Mouse (Mus musculus): ENCODE results near the gene Ulk1.
"Not testable (repeated sequence)": the region's sequence is repeated elsewhere in the genome, so short reads cannot be mapped to it uniquely, and the experiment has no call there.

Gene Ulk1

DNA sequence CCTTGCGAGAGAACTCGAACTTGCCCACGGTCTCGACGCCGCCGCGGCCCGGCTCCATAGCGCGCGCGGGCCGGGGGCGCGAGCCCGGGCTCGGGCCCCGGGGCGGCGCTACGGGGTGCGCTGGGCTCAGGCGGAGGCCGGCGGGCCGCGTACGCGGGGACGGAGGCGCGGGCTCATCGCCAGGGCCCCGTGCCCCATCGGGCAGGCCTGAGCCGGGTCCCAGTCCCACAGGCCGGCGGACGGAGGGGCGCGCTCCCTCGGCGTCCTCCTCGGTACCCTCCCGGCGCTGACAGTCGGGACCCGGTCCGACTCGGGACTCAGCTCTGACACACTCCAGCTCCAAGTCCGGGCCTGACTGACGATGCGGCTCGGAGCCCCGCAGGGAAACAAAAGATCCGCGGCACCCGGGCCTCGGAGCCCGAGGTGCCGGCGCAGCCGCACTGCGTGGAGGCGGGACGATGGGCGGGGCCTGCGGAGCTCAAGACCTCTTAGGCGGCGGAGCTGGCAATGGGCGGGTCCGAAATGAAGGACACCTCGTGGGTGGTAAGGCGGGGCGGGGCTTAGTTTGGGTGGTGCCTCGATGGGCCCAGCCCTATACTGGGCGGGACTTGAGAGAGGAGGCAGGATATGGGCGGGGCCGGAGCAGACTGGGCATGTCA is at the start of gene Ulk1:
Gene Ulk1 (minus strand): TSS at position 431 of the 659 bp plus-strand sequence.
- peak; percentile 100 for DNase-seq

DNA sequence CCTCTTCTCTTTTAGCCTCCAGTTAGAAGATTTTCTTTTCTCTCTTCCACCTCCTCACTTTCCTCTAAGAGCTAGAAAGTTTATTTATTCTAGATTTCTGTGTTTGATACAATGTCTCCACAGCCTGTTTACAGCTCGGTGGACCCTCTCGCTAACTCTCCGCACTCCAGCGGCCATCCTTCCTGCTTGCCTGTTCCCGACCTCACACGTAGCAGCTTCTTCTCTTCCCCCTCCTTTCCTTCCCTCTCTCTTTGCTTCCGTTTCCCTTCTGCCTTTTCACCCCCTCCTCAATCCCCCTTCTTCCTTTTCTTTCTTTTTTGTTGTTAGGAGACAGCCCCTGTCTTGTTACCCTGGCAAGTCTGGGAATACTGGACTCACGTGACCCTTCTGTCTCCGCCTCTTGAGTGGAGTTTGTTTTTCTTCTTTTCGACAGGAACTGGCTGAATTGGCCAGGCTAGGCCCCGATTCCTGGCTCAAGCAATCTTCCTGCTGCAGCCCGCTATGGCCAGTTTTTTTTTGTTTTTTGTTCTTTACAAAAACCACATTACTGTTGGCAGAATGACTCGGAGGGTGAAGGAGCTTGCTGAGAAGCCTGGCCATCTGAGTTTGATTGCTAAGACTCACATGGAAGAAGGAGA is 49.2 kb upstream of the Ulk1 start:
- DNase-seq: peak; percentile 80 to 86

DNA sequence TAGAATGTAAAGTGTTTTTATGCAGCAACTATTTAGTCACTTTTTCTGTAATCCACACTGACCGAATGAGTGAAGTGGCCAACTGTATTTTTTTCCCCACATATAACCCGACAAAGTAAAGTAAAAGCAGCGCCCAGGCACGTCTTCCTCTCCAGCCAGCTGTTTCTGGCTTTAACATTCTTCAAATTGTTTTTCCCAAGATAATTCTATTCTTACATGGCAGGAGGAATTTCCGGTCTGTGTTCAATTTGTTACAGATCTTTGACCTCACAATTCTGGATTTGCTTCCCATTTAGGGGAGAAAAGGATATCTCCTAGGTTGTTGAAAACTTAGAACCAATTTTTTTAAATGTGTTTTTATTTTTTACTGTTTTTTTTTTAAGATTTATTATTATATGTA is 47.2 kb upstream of the Ulk1 start:
- DNase-seq: peak; percentile 31 to 40

DNA sequence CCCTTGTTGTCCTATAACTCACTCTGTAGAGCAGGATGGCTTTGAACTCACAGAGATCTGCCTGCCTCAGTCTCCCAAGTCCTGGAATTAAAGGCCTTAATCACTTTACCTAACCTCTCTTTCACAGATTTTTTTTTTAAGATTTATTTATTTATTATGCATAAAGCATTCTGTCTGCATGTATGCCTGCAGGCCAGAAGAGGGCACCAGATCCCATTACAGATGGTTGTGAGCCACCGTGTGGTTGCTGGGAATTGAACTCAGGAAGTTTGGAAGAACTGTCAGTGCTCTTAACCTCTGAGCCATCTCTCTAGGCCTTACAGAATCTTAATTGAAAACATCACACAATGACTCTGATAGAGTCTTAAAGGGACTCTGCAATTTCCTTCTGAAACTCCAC is 43.1 kb upstream of the Ulk1 start:
- DNase-seq: no peak

DNA sequence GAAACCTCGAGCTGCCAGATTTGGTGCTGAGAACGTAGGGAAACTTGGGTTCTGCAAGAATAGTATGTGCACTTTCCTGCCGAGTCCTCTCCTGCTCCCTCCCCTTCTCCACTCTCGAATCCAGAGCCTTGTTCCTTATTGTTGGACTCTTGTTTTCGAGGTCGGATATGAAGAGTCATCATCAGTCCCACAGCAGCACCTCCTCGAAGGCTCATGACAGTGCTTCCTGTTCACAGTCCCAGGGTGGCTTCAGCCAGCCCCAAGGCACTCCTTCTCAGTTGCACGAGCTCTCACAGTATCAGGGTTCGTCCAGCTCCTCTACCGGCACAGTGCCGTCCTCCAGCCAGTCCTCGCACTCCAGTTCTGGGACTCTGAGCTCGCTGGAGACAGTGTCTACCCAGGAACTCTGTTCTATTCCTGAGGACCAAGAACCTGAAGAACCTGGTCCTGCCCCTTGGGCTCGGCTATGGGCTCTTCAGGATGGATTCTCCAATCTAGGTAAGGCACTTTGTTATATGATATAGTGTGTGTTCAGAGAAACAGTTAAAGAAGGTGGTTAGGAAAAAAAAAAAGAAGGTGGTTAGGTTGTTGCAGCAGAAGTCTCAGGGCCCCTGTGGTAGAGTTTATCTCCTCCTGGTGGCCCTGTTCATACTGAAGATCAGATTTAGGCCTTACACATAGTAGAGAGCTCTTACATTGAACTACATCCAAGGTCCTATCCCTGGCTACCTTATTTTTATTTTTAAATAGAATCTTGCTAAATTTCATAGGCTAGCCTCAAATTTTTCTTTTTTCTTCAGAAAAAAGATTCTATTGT is 31.4 kb upstream of the Ulk1 start:
- DNase-seq: no peak

DNA sequence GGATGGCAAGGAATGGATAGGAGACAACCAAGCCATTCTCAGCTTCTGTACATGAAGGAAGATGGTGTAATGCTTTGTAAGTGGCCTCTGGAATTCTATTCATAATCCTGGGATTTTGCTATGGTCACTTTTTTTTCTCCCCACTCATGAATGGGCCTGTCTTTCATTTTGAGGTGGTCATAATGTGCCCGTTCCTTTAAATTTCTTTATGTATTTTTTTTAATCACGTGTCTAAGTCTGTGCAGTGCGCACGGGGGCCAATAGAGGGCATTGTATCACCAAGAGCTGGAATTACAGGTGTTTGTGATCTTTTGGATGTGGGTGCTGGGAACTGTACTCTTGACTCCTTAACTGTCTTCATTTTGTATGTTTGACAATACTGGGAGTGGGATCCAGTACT is 30.6 kb upstream of the Ulk1 start:
- DNase-seq: peak; percentile 31 to 77

DNA sequence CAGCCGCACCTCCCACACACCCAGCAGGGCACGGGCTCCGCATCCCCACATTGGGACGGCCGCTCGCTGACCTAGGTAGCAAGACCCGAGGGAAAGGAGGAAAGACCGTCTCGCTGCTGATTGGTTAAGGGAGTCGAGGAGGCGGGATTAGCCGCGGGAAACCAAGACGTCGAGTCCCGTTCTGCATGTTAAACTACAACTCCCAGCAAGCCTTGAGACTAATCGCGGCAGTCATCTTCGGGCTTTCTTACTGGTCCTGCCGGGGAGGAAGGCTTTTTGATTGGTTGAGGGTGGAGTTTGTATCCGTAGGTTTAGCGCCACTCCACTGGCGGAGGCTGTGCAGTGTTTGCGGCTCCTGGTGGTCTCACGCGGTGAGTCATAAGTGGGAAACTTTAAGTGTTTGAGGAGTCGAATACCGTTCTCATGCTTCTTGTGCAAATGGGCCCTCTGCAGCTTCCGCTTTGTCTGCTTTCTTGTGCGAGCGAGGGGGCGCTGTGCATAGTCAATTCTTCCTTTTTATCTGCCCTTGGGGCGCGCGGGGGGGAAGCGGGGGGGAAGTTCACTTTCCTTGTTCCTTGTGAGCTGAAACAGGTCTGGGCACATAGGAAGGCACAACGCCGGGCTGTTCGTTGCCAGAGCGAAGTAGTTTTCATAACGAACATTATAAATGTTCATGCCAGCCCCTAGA is 29.9 kb upstream of the Ulk1 start, which contains the start of the genes Hscb and Chek2:
Gene Hscb (minus strand): TSS at position 100 of the 688 bp plus-strand sequence.
Gene Chek2 (plus strand): TSS at position 302 of the 688 bp plus-strand sequence.
- DNase-seq: peak; percentile 98 to 99

DNA sequence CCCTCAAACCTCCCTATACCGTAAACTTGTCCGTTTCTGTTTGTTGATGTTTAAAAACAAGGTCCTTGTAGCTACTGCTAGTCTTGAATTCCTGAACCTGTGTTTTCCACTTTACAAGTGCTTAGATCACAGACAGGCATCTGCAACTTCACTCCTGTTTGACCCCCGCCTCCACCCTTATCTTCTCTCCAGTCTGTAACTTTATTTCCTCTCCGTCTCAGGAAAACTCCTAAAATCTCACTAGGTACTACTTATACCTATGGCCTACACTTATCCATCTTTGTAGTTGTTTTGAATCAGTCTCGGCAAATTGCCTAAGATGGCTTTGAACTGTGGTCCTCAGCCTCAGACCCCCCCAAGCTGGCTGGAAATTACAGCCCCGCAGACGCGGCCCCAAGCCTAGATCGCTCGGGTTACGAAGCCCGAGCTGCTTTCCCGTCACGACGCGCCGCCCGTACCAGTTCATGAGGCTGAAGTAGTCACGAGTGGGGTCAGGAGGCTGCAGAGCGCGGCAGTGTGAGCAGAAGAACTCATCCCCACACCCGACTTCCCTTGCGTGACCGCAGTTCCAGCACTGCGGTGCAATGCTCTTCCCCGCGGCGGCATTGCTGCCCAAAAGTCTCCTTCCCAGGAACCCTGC is 29.3 kb upstream of the Ulk1 start:
- DNase-seq: no peak

DNA sequence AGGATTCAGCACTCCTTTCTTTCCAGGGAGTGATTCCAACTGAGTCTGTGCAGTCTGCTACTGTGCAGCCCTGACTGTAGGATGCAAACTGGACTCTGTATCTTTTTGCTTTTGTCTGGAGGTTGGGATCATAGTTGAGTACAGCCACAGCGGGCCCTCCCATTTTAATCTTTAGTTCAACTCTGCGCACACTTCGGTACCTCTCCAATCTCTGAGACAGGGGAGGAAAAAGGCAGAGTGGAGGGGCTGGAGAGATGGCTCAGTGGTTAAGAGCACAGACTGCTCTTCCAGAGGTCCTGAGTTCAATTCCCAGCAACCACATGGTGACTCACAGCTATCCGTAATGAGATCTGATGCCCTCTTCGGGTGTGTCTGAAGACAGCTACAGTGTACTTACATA is 28.1 kb upstream of the Ulk1 start:
- not testable (repeated sequence) for DNase-seq

DNA sequence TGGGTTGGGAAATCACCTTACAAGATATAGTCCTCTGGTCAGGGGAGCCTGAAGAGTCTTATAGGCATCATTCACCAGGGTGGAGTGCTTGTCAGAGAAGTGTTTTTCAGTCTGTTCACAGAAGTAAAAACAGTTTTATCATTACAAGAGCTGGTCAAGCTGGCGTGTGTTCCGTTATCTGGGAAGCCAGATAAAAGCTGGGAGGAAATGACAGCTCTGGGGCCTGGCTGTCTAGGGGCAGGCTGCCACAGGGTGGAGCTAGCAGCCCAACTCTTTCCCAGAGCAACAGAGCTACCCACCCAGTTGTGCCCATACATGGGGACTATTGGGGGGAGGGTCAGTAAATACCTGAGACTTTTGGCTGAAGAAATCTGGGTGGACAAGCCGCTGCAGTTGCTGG is 26.1 kb upstream of the Ulk1 start:
- DNase-seq: peak; percentile 33 to 73

DNA sequence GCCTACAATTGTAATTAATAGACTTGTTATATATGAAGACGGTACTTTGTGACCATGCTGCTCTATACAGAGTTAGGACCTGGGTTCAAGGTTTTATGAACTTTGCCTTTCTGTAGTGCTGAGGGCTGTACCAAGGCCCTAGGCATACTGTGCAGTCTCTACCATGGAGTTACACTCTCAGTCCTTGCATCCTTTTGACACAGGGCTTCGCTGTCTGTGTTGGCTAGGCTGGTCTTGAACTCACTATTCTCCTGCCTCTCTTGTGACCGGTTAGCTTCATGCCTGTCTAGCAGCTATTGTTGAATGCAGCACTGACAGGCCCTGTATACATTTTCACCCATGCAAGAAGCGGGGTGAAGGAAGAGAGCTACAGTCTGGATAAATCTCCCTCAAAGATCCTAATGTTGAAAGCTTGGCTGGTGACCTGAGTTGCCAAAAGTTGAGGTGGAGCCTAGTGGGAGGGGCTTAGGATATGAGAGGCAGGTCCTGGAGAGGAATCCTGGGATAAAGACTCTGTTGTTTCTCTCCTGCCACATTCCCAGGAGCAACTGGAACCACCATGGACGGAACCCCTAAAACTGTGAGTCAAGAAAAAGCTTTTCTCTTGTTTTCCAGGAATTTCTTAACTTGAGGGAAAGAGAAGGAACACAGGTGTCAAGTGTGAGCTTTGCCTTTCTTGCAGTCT is 21.3 kb upstream of the Ulk1 start:
- no peak for DNase-seq

DNA sequence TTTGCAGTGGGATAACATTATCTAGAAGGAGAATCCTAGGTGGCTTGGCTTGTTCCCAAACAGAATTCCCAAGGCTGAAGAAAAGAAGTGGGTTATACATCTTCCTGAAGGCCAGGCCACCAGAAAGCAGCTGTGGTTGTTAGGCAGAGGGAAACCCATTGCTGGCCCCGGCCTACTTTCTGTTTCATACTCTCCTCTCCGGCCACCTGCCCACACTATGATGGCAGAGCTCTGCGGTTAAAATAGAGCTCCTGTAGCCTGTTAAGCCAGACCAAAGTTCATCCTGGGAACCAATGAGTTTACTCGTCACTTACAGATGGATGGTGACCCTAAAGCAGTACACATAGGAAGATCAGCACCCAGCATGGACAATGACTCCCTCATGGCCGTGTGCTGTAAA is 17.7 kb upstream of the Ulk1 start:
- peak; percentile 20 to 31 for DNase-seq

DNA sequence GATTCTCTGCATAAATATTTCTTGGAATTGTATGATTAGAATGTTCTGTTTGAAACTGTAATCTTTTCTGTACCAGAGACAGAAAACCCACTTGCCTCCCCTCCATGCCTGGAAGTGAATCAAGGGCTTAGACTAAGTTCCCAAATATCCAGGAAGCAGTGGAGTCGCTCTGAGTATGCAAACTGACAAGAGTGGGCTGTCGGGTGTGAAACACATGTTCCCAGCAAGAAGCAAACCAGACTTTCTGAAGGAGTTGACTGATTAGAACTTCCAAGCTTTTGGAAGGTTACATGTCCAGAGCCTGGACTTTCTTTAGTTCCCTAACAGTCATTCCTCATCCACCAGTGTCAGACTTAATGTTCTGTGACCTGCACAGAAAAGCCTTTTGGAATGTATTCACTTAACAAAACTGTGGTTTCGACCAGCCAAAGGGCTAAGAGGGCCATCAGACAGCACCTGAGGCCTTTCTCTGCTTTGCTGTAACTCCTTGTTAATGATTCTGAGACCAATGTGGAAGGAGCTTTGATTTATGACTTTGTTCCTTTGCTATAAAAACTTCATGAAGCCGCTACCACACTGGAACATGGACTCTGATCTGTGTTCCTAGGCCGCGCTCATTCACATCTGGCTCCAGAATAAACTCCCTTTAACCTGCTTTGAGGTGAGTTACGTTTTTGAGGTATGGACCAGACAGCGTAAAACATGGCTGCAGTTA is 17.0 kb upstream of the Ulk1 start:
- DNase-seq: peak; percentile 49 to 82

DNA sequence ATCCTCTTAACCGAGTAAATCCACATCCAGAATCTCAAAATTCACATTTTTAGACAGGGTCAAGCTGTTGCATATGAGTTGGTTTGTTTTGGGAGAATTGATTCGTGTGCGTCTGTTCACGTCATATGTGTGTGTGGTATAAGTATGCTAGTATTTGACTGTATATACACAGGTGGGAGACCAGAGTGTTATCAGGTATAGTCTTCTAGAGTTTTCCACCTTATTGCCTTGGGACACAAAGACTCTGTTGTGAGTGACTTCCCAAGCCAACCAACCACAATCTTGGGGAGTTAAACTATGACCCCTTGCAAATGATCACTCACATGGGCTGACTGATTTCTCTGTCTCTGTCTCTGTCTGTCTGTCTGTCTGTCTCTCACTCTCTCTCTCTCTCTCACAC is 14.5 kb upstream of the Ulk1 start:
- no peak for DNase-seq

DNA sequence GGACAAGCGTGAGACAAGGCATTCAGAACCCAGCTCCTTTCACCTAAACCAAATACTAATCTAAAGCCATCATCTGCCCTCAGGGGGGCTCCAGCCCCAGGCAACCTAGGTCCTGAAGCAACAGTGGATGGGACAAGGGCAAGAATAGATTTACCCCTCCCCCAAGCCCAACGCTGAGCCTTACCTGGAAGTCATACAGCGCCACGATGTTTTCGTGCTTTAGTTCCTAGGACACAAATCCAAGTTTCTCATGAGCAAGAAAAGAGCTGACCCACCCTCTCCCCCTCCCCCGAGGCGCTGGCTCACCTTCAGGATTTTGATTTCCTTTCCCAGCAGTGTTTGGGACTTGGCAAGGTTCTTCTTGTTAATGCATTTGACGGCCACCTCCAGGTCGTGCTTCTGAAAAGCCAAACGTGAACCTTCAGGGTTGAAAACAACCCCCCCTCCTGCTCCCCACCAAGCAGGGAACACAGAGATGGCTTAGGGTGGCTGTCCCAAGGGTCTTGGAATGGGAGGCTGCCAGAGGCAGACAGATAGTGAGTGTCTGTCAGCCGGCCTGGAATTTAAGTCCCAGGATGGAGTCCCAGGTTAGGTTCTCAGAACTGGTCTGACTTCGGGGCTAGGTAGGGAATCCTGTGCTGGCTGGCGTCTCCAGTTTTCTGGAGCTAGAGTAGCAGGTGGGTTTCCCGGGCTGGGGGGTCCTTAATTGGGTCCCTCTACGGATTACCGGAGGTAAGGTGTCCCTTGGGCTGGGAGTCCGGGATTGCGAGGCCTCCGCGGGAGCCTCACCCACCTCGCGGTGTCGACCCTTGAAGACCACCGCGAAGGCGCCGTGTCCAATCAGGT is 853 bp downstream of the Ulk1 start:
- peak; percentile 44 to 71 for DNase-seq

DNA sequence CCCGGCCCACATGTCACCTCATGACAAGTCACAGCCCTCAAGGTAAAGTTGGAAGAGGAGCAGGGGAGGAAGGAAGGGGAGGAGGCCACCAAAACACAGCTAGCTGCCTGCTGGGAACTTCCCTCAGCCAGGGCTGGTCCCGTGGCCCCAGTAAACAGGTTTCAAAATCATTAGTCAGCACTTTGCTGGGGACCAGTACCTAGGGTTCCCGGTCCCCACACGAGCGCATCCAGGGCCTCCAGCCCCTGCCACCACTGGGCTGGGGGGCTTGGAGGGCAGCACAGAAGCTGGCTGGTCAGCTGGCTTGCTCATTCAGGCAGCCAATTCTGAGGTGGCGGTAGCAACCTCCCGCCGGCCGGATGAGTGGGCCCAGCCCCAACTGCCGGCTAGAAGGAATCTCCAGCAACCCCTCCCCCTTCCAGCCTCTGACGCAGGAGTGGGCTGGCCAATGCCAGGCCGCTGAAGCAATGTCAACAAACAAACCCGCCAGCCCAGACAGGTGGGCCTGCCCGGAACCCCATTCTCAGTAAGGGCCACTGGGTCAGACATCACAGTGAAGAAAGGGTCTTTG is 1.8 kb downstream of the Ulk1 start:
- DNase-seq: peak; percentile 95 to 96

DNA sequence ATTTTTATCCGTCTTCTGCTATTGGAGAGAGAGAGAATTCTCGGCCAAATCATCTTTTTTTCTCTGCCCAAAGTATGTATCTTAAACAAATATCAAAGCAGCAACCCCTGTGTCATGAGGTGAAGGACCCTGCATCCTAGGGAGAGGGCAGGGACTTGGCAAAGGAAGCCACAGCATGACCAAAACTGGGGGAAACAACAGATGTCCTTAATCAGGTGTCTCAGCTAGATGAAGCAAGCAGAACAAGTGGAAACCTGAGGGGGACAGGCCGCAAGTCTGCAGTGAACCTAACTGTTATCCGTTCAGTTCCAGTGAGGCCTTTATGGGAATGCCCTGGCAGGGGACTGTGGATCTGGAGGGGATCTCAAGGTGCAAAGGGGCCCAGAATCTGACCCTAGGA is 2.4 kb downstream of the Ulk1 start:
- no peak for DNase-seq

DNA sequence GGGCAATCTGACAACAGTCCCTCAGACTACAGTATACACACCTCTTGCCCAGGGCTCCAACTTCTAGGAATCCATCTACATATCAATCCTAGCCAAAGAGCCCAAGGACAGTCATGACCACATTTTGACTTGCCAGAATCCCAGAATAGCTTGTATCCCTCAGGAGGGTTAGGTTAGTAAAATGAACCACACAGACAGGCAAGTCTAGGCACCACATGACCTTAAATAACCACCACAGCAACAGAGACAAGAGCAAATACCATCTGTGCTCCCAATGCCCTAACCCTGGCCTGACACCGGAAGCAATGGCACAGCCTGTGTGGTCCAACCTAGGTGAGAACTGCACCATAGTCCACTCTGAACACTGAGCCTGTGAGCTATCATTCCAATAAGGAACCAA is 3.2 kb downstream of the Ulk1 start:
- DNase-seq: no peak

DNA sequence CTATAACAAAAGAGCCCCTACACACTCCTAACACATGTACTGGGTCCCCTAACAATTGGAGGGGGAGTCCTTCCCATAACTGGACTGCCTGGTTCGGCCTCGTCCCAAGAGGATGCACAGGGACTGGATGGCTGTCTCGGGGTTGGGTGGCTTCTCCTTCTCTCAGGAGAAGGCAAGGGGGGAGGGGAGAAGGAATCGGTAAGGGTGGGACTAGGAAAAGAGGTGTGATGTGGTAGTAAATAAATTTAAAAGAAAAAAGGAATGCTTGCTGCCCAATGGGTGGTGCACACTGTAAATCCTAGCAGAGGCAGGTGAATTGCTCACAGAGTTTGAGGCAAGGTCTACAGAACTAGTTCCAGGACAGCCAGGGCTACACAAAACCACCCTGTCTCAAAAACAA is 3.7 kb downstream of the Ulk1 start:
- DNase-seq: no peak
